Mouse (Mus musculus): Measurements from ENCODE around the gene Art1. TPM values are rescaled to one million over a fixed set of nuclear protein-coding genes. Genes with fewer than 3 reads are reported as not detected.
A peak's percentile ranks its signal among the peaks of the same experiment; 100 is the strongest.

Gene Art1
- total RNA-seq, 2 experiments from 2014 or later = not detected

- no peak for ATAC-seq (replicated peaks; ENCODE audit: low FRiP score, poor library complexity, severe bottlenecking)
Observed at GRCm38 (mm10) chr7:102106700-102107141, 5.2 kb downstream of the Art1 start.

DNA sequence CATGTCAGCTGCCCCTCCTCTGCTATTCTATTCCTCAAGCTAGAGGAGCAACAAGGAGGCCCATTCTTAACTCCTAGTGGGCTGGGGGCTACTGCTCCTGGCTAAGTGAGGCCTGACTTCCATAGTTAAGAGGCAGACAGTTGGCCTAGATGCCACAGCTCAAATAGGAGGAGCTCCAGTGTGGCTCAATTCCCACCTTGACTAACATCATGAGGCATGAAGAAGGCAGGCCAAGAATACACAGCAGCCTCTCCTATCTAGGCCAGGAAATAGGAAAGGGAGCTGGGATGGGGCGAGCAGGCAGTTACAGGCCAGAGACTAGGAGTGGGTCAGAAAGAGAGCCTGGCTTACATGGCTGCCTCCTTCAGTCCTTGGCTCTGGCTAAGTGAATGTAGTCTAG is 6.7 kb downstream of the Art1 start:
- no peak for ATAC-seq (replicated peaks; ENCODE audit: low FRiP score, poor library complexity, severe bottlenecking)

GRCm38 (mm10) chr7:102109171-102109570 is 7.6 kb downstream of the Art1 start, which contains the start of gene Art5:
Gene Art5 (minus strand): TSS chr7:102109489.
- ATAC-seq (replicated peaks; ENCODE audit: low FRiP score, poor library complexity, severe bottlenecking) = no peak

DNA sequence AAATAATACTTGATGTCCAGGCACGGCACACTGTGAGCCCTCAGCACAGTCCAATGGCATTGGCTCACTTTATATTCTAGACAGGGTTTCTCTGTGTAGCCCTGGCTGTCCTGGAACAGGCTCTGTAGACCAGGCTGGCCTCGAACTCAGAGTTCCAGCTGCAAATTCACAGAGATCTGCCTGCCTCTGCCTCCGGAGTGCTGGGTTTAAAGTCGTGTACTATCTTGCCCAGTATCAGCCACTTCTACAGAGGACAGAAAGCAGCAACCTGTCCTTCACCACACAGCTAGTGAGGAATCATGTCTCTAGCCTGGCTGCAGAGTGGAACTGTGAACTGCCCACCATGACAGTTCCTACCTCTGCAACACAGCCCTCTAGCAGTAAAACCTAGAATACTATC is 8.2 kb downstream of the Art1 start:
- ATAC-seq (replicated peaks; ENCODE audit: low FRiP score, poor library complexity, severe bottlenecking) = no peak

DNA sequence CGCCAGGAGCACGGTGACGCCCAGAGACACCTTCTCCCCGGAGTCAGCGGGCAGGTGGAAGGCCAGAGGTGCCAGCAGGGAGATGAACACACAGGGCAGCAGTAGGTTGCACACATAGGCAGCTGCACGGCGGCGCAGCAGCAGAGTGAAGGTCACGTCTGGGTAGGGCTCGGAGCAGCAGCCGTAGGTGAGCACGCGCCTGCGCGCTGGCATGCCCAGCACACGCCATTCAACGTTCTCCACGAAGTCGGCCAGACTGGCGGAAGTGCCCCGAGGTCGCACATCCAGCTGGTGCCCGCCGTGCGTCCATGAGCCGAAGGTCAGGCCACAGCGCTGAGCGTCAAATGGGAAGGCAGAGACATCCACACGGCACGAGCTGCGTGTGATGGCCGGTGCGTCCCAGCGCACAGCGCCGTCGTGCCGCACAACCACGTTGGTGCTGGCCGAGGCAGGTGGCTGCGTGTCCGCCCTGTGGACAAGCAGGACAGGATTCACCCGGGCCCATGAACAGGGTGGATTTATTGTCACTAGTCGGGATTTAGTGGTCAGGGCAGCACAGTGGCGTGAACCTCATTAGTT is 11.7 kb downstream of the Art1 start:
- ATAC-seq (replicated peaks; ENCODE audit: low FRiP score, poor library complexity, severe bottlenecking) = no peak

GRCm38 (mm10) chr7:102116579-102117331 is 15.2 kb downstream of the Art1 start, which contains the start of gene Chrna10:
Gene Chrna10 (minus strand): TSS chr7:102116828.
- no peak for ATAC-seq (replicated peaks; ENCODE audit: low FRiP score, poor library complexity, severe bottlenecking)

- ATAC-seq (replicated peaks; ENCODE audit: low FRiP score, poor library complexity, severe bottlenecking) = no peak
Observed at GRCm38 (mm10) chr7:102117382-102117781, 15.8 kb downstream of the Art1 start.

- no peak for ATAC-seq (replicated peaks; ENCODE audit: low FRiP score, poor library complexity, severe bottlenecking)
Observed at GRCm38 (mm10) chr7:102120326-102120725, 18.8 kb downstream of the Art1 start.

- no peak for ATAC-seq (replicated peaks; ENCODE audit: low FRiP score, poor library complexity, severe bottlenecking)
Observed at GRCm38 (mm10) chr7:102132395-102132794, 30.9 kb downstream of the Art1 start.

DNA sequence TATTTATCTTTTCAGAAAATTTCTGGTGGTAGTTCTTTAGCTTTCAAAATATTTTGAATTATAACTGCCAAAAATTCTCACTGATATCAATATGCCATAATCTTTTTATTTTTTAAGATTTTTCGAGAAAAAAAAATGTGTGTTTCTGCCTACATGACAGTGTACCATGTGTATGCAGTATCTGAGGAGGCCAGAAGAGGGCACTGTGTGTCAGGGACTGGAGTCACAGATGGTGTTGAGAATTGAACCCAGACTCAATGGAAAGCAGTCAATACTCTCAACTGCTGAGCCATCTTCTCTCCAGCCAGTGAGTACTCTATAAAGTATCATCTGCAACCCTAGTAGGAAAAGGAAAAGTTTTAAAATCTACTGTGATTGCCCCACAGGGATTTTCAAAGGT is 35.9 kb downstream of the Art1 start:
- ATAC-seq (replicated peaks; ENCODE audit: low FRiP score, poor library complexity, severe bottlenecking) = peak; percentile 78

GRCm38 (mm10) chr7:102137898-102138297 is 36.4 kb downstream of the Art1 start:
- ATAC-seq (replicated peaks; ENCODE audit: low FRiP score, poor library complexity, severe bottlenecking) = no peak

GRCm38 (mm10) chr7:102153691-102154090 is 52.1 kb downstream of the Art1 start:
- no peak for ATAC-seq (replicated peaks; ENCODE audit: low FRiP score, poor library complexity, severe bottlenecking)

Other genes with a start within 250 kb of the Art1 start
- 1.1 and 10.9 TPM in 2 replicates for gene Folr2, start 244.5 kb upstream of the Art1 start, total RNA-seq (2015; ENCODE audit: low replicate concordance)
- 2.3 TPM in 1 of 2 replicates, not detected in the other for gene Folr2, start 244.5 kb upstream of the Art1 start, total RNA-seq (2017; ENCODE audit: low replicate concordance)
- 51.9 and 60.8 TPM in 2 replicates for gene Anapc15, start 238.0 kb upstream of the Art1 start, total RNA-seq (2015; ENCODE audit: low replicate concordance)
- 34.3 and 39.8 TPM in 2 replicates for gene Anapc15, start 238.0 kb upstream of the Art1 start, total RNA-seq (2017; ENCODE audit: low replicate concordance)
- gene Folr1, start 231.0 kb upstream of the Art1 start, total RNA-seq (2015; ENCODE audit: low replicate concordance) = not detected in 2 replicates
- gene Folr1, start 231.0 kb upstream of the Art1 start, total RNA-seq (2017; ENCODE audit: low replicate concordance) = not detected in 2 replicates
- 26.8 and 44.7 TPM in 2 replicates for gene Lamtor1, start 195.8 kb upstream of the Art1 start, total RNA-seq (2015; ENCODE audit: low replicate concordance)
- 19.9 and 28.5 TPM in 2 replicates for gene Lamtor1, start 195.8 kb upstream of the Art1 start, total RNA-seq (2017; ENCODE audit: low replicate concordance)
- gene Tomt, start 195.4 kb upstream of the Art1 start, total RNA-seq (2015; ENCODE audit: low replicate concordance) = not detected in 2 replicates
- gene Tomt, start 195.4 kb upstream of the Art1 start, total RNA-seq (2017; ENCODE audit: low replicate concordance) = not detected in 2 replicates
- 6.1 TPM in 1 of 2 replicates, not detected in the other for gene Lrrc51, start 167.8 kb upstream of the Art1 start, total RNA-seq (2015; ENCODE audit: low replicate concordance)
- gene Lrrc51, start 167.8 kb upstream of the Art1 start, total RNA-seq (2017; ENCODE audit: low replicate concordance) = 4.6 TPM in 1 of 2 replicates, not detected in the other
- gene Numa1, start 167.6 kb upstream of the Art1 start, total RNA-seq (2015; ENCODE audit: low replicate concordance) = 177 and 218 TPM in 2 replicates
- gene Numa1, start 167.6 kb upstream of the Art1 start, total RNA-seq (2017; ENCODE audit: low replicate concordance) = 324 and 405 TPM in 2 replicates
- gene Il18bp, start 83.1 kb upstream of the Art1 start, total RNA-seq (2015; ENCODE audit: low replicate concordance) = 10.1 and 23.5 TPM in 2 replicates
- gene Il18bp, start 83.1 kb upstream of the Art1 start, total RNA-seq (2017; ENCODE audit: low replicate concordance) = 3.7 and 10.2 TPM in 2 replicates
- gene Rnf121, start 36.3 kb upstream of the Art1 start, total RNA-seq (2015; ENCODE audit: low replicate concordance) = 5.0 and 16.2 TPM in 2 replicates
- gene Rnf121, start 36.3 kb upstream of the Art1 start, total RNA-seq (2017; ENCODE audit: low replicate concordance) = 7.5 and 14.1 TPM in 2 replicates
- gene Xndc1, start 36.2 kb upstream of the Art1 start, total RNA-seq (2015; ENCODE audit: low replicate concordance) = 22.7 and 23.1 TPM in 2 replicates
- gene Xndc1, start 36.2 kb upstream of the Art1 start, total RNA-seq (2017; ENCODE audit: low replicate concordance) = 10.2 and 22.6 TPM in 2 replicates
- 1.3 TPM in 1 of 2 replicates, not detected in the other for gene Xntrpc, start 36.0 kb upstream of the Art1 start, total RNA-seq (2015; ENCODE audit: low replicate concordance)
- gene Xntrpc, start 36.0 kb upstream of the Art1 start, total RNA-seq (2017; ENCODE audit: low replicate concordance) = 0.61 and 1.0 TPM in 2 replicates
- 2.5 TPM in 1 of 2 replicates, not detected in the other for gene Trpc2, start 18.6 kb upstream of the Art1 start, total RNA-seq (2015; ENCODE audit: low replicate concordance)
- 0.83 TPM in 1 of 2 replicates, not detected in the other for gene Trpc2, start 18.6 kb upstream of the Art1 start, total RNA-seq (2017; ENCODE audit: low replicate concordance)
- gene Art5, start 7.7 kb downstream of the Art1 start, total RNA-seq (2015; ENCODE audit: low replicate concordance) = not detected in 2 replicates
- gene Art5, start 7.7 kb downstream of the Art1 start, total RNA-seq (2017; ENCODE audit: low replicate concordance) = not detected in 2 replicates
- gene Chrna10, start 15.1 kb downstream of the Art1 start, total RNA-seq (2015; ENCODE audit: low replicate concordance) = not detected in 2 replicates
- not detected in 2 replicates for gene Chrna10, start 15.1 kb downstream of the Art1 start, total RNA-seq (2017; ENCODE audit: low replicate concordance)
- 63.8 and 64.6 TPM in 2 replicates for gene Nup98, start 108.4 kb downstream of the Art1 start, total RNA-seq (2015; ENCODE audit: low replicate concordance)
- 53.6 and 64.2 TPM in 2 replicates for gene Nup98, start 108.4 kb downstream of the Art1 start, total RNA-seq (2017; ENCODE audit: low replicate concordance)
- 15.1 and 31.4 TPM in 2 replicates for gene Pgap2, start 108.5 kb downstream of the Art1 start, total RNA-seq (2015; ENCODE audit: low replicate concordance)
- 6.5 and 16.3 TPM in 2 replicates for gene Pgap2, start 108.5 kb downstream of the Art1 start, total RNA-seq (2017; ENCODE audit: low replicate concordance)
- gene Rhog, start 154.3 kb downstream of the Art1 start, total RNA-seq (2015; ENCODE audit: low replicate concordance) = 125 and 176 TPM in 2 replicates
- gene Rhog, start 154.3 kb downstream of the Art1 start, total RNA-seq (2017; ENCODE audit: low replicate concordance) = 27.1 and 35.6 TPM in 2 replicates
- 28.9 and 31.7 TPM in 2 replicates for gene Stim1, start 166.1 kb downstream of the Art1 start, total RNA-seq (2015; ENCODE audit: low replicate concordance)
- gene Stim1, start 166.1 kb downstream of the Art1 start, total RNA-seq (2017; ENCODE audit: low replicate concordance) = 45.2 and 72.3 TPM in 2 replicates